In genomic region chr14:62838336-62838735, GRCm38 (mm10) we compare ENCODE assay signal across 8 mouse cellular contexts. TPM values are rescaled to one million over a fixed set of nuclear protein-coding genes. Genes with fewer than 3 reads are reported as not detected.
DNase-seq lines count a peak whose midpoint lies in the region; ATAC-seq and TF ChIP-seq lines count a peak whose summit lies in the region.

No protein-coding gene starts in this region.

- no peak for DNase-seq in left cerebral cortex, adult 2 months (ENCODE audit: extremely low spot score in 1 of 2, low spot score in 2 of 2)
- DNase-seq in left cerebral cortex, adult 9 months (ENCODE audit: low spot score in 2 of 2), result no peak
- DNase-seq in heart, adult 9 months (ENCODE audit: low spot score in 2 of 2), result peak; percentile 38 to 41
- no peak for DNase-seq in limb, embryonic 14.5 days (ENCODE audit: low spot score)
- DNase-seq in yolk sac, embryonic 10.5 days (ENCODE audit: low spot score), result no peak
- no peak for DNase-seq in adrenal gland, postnatal 25 days

- H3K36me3 ChIP-seq in limb, embryonic 14.5 days (ENCODE audit: control insufficient read depth, insufficient read depth, low read length), result no peaks in the 10 kb centered on the region
- no peaks in the 10 kb centered on the region for H3K36me3 ChIP-seq in myocyte (ENCODE audit: control insufficient read depth, insufficient read depth)

- H3K9me3 ChIP-seq in limb, embryonic 14.5 days (ENCODE audit: control insufficient read depth, low read length), result no peaks in the 10 kb centered on the region

- H3K9ac ChIP-seq in limb, embryonic 14.5 days (ENCODE audit: low read depth, low read length, severe bottlenecking), result peak overlapping the region; percentile 71

- no peak for ATAC-seq in limb, embryonic 14.5 days (ENCODE audit: low FRiP score, low read depth)
- no peak for ATAC-seq in inflammation-experienced regulatory T-cells, adult 6 months

- H3ac ChIP-seq in myocyte (ENCODE audit: control insufficient read depth, insufficient read length), result peak overlapping the region; percentile 63

- peaks cover 52% of the 10 kb centered on the region for H3K79me2 ChIP-seq in myocyte (ENCODE audit: control insufficient read depth, insufficient read depth)

- no peak for TF ChIP-seq POLR2A in limb, embryonic 14.5 days (IDR thresholded peaks at IDR 0.05; ENCODE audit: borderline replicate concordance, extremely low read depth, insufficient read depth, insufficient read length)
- no peak for TF ChIP-seq POLR2A in myocyte (IDR thresholded peaks at IDR 0.05; ENCODE audit: insufficient read length, low read depth)

- H3K27ac ChIP-seq in left cerebral cortex, adult 2 months, result peak overlapping the region; percentile 94
- no peak overlapping the region for H3K27ac ChIP-seq in limb, embryonic 14.5 days (replicated peaks; ENCODE audit: low read depth, low read length)

- H3K4me3 ChIP-seq in left cerebral cortex, adult 2 months, result peak overlapping the region; percentile 88
- H3K4me3 ChIP-seq in limb, embryonic 14.5 days (replicated peaks; ENCODE audit: low read length), result peak overlapping the region; percentile 90
- H3K4me3 ChIP-seq in myocyte, result peak overlapping the region; percentile 80

- TF ChIP-seq CTCF in left cerebral cortex, adult 2 months (IDR thresholded peaks at IDR 0.05), result no peak

- peaks cover 21% of the 10 kb centered on the region for H3K4me1 ChIP-seq in limb, embryonic 14.5 days (ENCODE audit: control insufficient read depth, insufficient read depth, low read length)

- WGBS in limb, embryonic 14.5 days, result 12% methylated on average over 9 of the region's 9 CpGs

- H3K4me2 ChIP-seq in limb, embryonic 14.5 days (replicated peaks; ENCODE audit: low read depth, low read length, severe bottlenecking), result peak overlapping the region; percentile 65
- peak overlapping the region; percentile 89 for H3K4me2 ChIP-seq in myocyte (ENCODE audit: low read depth)

- intact Hi-C loops in left cerebral cortex, adult 2 months (cut with DNase I), result loop anchor here (2.0 kb wide), 1 partner anchor 98 kb away; no protein-coding TSS in a partner anchor

- H3K27me3 ChIP-seq in limb, embryonic 14.5 days (ENCODE audit: control insufficient read depth, insufficient read depth, low read length), result no peaks in the 10 kb centered on the region
- no peaks in the 10 kb centered on the region for H3K27me3 ChIP-seq in myocyte (ENCODE audit: control insufficient read depth, insufficient read depth, insufficient read length)

TF ChIP-seq in myocyte, 11 proteins besides CTCF, POLR2A, EP300 and RAD21:
- TF ChIP-seq CEBPB (IDR thresholded peaks at IDR 0.05; ENCODE audit: insufficient read depth, poor library complexity, severe bottlenecking) (no peak), MYOD1 (IDR thresholded peaks at IDR 0.05; ENCODE audit: control insufficient read depth in 1 of 3, insufficient read length in 2 of 3, low read depth in 2 of 3) (no peak), TCF12 (IDR thresholded peaks at IDR 0.05; ENCODE audit: insufficient read depth, poor library complexity, severe bottlenecking) (no peak), MYOG (IDR thresholded peaks at IDR 0.05; ENCODE audit: control insufficient read depth in 1 of 3, insufficient read depth in 1 of 3, insufficient read length in 2 of 3, low read depth in 2 of 3) (no peak), REST (IDR thresholded peaks at IDR 0.05; ENCODE audit: insufficient read depth, insufficient read length) (no peak), TCF3 (IDR thresholded peaks at IDR 0.05; ENCODE audit: insufficient read length, low read depth) (no peak), E2F4 (IDR thresholded peaks at IDR 0.05; ENCODE audit: insufficient read depth) (no peak), MAX (IDR thresholded peaks at IDR 0.05; ENCODE audit: low read depth) (no peak), POLR2AphosphoS2 (IDR thresholded peaks at IDR 0.05; ENCODE audit: insufficient read length, low read depth) (no peak), SRF (IDR thresholded peaks at IDR 0.05; ENCODE audit: control insufficient read depth, insufficient read length, low read depth) (no peak), USF1 (IDR thresholded peaks at IDR 0.05; ENCODE audit: low read depth) (no peak)

RNA-seq across cellular contexts. Expression of gene Wdfy2, which starts 0.9 kb away (rescaled TPM):
- 10 to 100 TPM; 12.4 to 15.8 TPM for total RNA-seq in left cerebral cortex, adult 2 months (2021)
- 10.9 and 11.4 TPM in 2 replicates for polyA plus RNA-seq in limb, embryonic 14.5 days (2012; rRNA removed)
- polyA plus RNA-seq in limb, embryonic 14.5 days (2014; fragmentation: Nextera tagmentation; extraction: Ambion mirVana), result 12.8 and 13.8 TPM in 2 replicates
- polyA plus RNA-seq in myocyte (2012; fragmentation: generic; extraction: Trizol), result 4.4 TPM
- 1 to 10 TPM; 5.0 to 6.7 (median 5.2) TPM for polyA plus RNA-seq in inflammation-experienced regulatory T-cells, adult 6 months (2017; shearing (Covaris generic))
- total RNA-seq in adrenal gland, postnatal 25 days (2021), result 43.2 and 46.3 TPM in 2 replicates

Comparison
In these comparisons a context has a peak if more than half of its experiments do, and no peak if none do; other contexts are left out.
1. DNase-seq: peak in heart, adult 9 months (2 of 2); none in left cerebral cortex, adult 2 months (0 of 2), left cerebral cortex, adult 9 months (0 of 2), limb, embryonic 14.5 days (single experiment), yolk sac, embryonic 10.5 days (single experiment) and adrenal gland, postnatal 25 days (single experiment).
2. Peak in every context shown above with its lines, with median percentiles within 50 percentile points of each other: H3K4me3 ChIP-seq.